In genomic region chr10:124370994-124371393, GRCm38 (mm10) we compare ENCODE assay signal across 21 mouse cellular contexts.
DNase-seq lines count a peak whose midpoint lies in the region; ATAC-seq lines count a peak whose summit lies in the region.
"Had no signal": no experiment of that assay in that cellular context is flagged by ENCODE, and none has a peak within 500 bp of the region (broad histone marks: within the 10 kb centered on the region; RNA-seq: fewer than 3 reads in every experiment).

No protein-coding gene starts in this region.

- intact Hi-C loops in left cerebral cortex, postnatal 10 days (cut with DNase I) = no loop called here

- peak; percentile 100 for ATAC-seq in frontal cortex, adult (ENCODE audit: low TSS enrichment)
- ATAC-seq in megakaryocyte, adult 5-6 weeks (ENCODE audit: poor library complexity, severe bottlenecking) = no peak
- ATAC-seq: forebrain, embryonic 13.5 days; forebrain, embryonic 16.5 days had no signal

- no peak for DNase-seq in frontal cortex, postnatal 10 days (ENCODE audit: low spot score in 2 of 2)
- peak; percentile 8 for DNase-seq in left cerebral cortex, adult 11 months (ENCODE audit: low spot score)
- DNase-seq in left cerebral cortex, postnatal 10 days (ENCODE audit: extremely low spot score in 1 of 2, low spot score in 2 of 2) = no peak
- peak; percentile 21 for DNase-seq in right cerebral cortex, adult 18-20 months
- DNase-seq in right cerebral cortex, postnatal 14 days = no peak
- DNase-seq in layer of hippocampus, postnatal 25 days (ENCODE audit: extremely low spot score in 1 of 2, low spot score in 1 of 2) = no peak
- DNase-seq: adrenal gland, adult 2 months; adrenal gland, postnatal 14 days; cerebellum, adult 11-12 months; cerebellum, adult 8-10 months; cerebellum, postnatal 10 days; cerebellum, postnatal 36 days; gastrocnemius, adult 2 months; gastrocnemius, postnatal 14 days; heart, adult 11 months; heart, postnatal 10 days; heart, postnatal 36 days had no signal

Comparison
In these comparisons a context has a peak if more than half of its experiments do, and no peak if none do; other contexts are left out.
1. DNase-seq: peak in left cerebral cortex, adult 11 months (single experiment) and right cerebral cortex, adult 18-20 months (single experiment); none in frontal cortex, postnatal 10 days (0 of 2), left cerebral cortex, postnatal 10 days (0 of 2), right cerebral cortex, postnatal 14 days (single experiment) and layer of hippocampus, postnatal 25 days (0 of 2).